Mouse (Mus musculus): ENCODE results near the gene Ifna1.

The Ifna1 gene

DNA sequence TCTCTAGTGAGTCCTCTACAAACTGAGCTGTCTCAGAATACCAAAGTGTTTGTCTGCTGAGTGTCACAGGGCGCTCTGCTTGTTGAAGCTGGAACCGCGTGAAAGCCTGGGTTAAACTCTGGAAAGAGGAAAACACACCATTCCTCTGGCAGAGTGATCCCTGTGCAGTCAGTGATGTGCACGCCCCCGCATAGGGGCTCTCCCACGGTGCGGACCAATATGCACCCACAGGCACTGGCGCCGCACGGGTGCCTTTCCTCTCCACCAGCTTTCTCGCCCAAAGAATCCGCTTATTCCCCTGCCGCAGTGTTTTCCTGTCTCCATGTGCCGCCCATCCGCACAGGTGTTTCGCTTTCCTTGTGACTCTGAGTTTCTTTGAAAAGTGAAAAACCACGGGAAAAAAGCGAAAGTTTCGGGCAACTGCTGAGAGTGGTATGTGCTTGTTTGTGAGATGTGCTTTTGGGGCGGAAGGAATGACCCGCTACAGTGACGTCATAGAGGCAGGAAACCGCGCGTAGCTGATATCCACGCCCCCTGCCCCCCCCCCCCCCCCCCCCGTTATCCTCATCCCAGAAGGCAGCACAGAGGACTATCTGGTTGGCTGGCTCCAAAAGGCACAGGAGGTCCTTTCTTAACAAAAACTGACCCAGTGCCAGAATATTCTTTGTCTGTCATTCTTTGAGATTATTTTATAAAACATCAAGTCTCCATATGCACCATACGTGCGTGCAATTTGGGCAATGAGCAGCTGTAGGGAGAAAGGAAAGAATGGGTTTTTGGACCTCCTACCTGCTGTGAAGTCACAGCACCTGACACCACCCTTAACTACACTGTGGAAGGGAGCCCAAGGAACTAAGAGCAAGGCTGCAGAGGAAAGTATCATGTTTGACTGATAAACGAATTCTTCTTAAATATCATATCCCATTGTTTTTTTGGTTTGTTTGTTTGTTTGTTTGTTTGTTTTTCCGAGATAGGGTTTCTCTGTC is 18.3 kb downstream of the Ifna1 start:
- no peak for DNase-seq (ENCODE audit: extremely low read depth, low read depth, low spot score)

DNA sequence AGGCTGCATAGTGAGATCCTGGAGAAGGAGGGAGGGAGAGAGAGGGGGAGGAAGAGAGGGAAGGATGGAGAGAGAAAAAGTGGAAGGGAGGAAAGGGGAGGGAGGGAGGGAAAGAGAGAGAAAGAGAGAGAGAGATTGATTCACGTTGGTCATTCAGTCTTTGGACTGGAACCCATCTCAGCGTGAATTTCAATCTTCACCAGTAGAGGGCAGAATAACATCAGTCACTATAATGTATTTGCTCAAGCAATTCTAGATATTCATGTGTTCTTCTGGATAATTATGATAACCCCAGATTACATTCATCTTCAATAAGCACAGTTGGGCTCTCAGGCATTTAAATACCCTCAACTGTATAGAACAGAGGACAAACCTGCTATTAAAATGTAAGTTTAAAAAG is 22.8 kb downstream of the Ifna1 start:
- no peak for DNase-seq (ENCODE audit: extremely low read depth, low read depth, low spot score)

DNA sequence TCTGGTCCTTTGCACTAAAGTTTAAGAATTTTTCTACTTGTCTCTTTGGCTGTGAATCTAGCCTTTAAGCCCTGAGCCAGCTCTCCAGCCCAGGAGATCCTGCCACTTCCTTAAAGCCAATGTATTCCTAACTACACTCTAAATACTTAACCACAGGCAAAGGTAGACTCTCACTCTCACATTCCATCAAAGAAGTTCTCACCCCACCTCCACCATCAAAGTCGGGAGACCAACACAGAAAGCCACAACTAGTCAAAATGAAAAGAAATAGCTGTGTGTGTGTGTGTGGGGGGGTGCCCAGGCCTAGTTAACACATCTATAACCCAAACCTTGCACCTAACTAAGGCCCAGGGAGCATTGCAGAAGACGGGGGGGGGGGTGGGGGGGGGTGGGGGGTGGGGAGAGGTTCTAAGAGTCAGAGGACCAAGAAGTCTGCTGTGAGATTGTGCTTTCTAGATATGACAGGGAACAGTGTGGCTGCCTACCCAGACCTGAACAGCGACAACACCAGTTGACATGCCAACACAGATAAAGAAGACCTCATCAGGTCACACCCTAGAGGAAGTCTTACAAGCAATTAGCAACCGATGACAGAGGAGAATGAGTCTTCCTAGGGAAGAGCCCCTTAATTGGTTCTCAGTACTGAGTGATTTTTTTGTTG is 25.7 kb downstream of the Ifna1 start:
- DNase-seq (ENCODE audit: extremely low read depth, low read depth, low spot score), result no peak

DNA sequence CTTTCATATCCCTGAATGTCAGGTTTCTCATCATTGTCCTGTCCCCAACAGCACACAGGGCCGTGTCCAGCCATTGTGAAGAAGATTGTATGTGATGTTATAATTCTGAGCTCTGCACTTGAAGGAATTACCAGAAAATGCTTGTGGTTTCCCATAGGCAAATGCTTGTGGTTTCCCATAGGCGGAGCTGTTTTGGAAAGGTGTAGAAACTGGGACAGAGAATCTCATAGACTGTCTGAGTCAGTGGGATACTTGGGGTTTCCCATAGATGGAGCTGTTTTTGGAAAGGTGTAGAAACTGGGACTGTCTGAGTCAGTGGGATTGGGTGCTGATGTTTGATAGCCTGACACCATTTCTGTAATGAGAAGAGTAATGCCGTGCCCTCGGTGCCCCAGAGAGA is 26.6 kb downstream of the Ifna1 start:
- DNase-seq (ENCODE audit: extremely low read depth, low read depth, low spot score), result no peak

DNA sequence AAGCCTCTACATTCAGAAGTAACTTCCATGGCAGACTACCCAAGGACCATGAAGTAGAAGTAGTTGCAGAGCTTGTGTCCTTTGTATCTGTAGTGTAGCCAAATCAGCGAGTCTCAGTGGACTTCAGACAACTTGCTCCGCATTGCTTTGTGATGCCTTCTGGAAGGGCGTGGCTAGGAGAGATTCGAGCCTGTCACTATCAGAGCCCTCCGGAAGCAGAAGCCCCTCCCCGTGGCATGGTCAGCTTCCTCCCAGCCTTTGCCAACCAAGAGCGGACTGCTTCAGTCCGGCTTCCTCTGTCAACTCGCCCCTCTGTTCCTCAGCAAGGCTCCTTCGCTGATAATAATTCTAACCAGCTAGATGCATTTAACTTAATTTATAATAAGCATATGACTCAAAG is 28.4 kb downstream of the Ifna1 start:
- DNase-seq (ENCODE audit: extremely low read depth, low read depth, low spot score), result no peak

DNA sequence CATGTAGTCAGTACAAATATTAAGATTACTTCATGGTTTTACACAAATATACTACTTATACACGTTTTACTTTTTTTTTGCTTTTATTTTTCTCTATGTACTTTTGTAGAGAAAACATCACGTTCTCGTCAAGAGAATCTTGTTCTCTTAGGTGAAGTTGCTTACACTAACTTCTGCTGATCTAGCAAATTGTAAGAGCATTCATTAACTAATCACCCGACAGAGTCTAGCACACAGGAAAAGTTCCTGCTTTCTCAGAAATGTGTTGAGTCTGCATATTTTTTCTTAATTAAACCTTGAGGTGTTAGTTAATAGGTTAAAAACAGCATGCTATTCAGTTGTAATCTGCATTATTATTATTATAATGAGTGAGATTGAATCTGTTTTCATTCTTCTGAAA is 28.9 kb downstream of the Ifna1 start:
- DNase-seq (ENCODE audit: extremely low read depth, low read depth, low spot score), result no peak

DNA sequence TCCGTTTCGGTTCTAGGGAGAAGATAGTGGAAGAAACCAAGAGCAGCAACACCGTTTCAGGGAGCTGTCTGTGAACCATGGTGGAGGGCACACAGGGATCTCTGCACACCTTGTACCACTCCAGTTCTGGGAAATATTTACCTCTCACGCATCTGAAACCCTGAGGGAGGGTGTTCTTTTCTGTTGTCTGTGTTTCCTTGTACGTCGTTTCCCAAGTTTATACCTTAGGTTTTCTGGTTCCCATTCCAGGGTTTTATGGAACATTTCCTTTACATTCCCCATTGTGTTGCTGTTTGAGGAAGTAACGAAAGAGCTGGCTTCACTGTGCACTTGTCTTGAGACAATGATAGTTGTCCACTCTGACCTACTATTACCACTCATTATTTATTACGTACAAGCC is 30.2 kb downstream of the Ifna1 start, which contains the start of gene Ifne:
Ifne (minus strand) TSS at position 101 of the 400 bp plus-strand sequence.
- DNase-seq (ENCODE audit: extremely low read depth, low read depth, low spot score), result no peak

DNA sequence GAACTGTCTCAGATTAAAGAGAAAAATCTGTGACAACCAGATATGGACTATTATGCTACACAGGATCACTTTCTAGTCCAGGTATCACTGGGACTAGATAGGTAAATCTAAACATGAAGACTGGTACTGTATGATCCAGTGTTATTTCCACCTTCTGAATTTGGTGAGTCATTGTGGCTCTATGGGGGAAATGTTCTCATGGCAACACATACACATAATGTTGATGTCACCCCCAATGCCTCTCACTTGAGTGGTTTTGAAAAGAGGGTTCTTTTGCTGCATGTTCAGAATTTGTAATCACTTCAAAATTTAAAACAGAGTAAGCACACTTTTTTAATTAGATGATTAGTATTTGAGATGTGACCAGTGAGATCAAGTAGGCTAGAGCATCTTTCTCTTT is 38.3 kb downstream of the Ifna1 start:
- DNase-seq (ENCODE audit: extremely low read depth, low read depth, low spot score), result no peak

DNA sequence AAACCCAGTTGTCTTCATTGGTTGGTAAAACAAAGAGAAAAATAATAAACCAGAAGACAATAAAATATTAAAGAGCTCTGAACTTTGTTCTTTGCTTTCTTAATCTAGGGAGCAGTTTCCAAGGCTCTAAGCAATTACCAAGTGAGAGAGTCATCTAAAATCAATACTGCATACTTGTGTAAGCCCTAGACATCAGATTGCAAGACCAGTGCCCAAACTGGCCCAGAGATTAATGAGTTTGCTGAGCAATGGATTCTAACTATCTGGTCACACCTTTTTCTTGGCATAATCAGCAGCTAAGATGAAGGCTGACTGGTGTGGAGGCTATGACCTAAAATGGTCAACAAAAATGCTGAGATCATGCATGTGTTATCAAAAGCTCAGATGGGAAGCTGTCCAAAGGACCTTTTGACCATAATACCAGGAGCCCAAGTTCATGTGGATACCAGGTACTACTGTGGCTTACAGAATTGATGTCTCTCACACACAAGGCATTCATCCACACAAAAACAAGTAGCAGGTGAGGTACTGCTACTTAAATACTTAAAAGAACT is 43.4 kb downstream of the Ifna1 start:
- DNase-seq (ENCODE audit: extremely low read depth, low read depth, low spot score), result peak; percentile 2

All from fat pad, adult 2 months (tissue).